Mouse (Mus musculus): ENCODE measurements around the gene Ace. TPM values are rescaled to one million over a fixed set of nuclear protein-coding genes. Genes with fewer than 3 reads are reported as not detected.
A peak's percentile ranks its signal among the peaks of the same experiment; 100 is the strongest.

Ace gene
- polyA plus RNA-seq (2012; fragmentation: generic; extraction: Trizol): 1.3 TPM
- long read RNA-seq, experiment 1: 0 reads
- long read RNA-seq, experiment 2: 0 reads

DNA sequence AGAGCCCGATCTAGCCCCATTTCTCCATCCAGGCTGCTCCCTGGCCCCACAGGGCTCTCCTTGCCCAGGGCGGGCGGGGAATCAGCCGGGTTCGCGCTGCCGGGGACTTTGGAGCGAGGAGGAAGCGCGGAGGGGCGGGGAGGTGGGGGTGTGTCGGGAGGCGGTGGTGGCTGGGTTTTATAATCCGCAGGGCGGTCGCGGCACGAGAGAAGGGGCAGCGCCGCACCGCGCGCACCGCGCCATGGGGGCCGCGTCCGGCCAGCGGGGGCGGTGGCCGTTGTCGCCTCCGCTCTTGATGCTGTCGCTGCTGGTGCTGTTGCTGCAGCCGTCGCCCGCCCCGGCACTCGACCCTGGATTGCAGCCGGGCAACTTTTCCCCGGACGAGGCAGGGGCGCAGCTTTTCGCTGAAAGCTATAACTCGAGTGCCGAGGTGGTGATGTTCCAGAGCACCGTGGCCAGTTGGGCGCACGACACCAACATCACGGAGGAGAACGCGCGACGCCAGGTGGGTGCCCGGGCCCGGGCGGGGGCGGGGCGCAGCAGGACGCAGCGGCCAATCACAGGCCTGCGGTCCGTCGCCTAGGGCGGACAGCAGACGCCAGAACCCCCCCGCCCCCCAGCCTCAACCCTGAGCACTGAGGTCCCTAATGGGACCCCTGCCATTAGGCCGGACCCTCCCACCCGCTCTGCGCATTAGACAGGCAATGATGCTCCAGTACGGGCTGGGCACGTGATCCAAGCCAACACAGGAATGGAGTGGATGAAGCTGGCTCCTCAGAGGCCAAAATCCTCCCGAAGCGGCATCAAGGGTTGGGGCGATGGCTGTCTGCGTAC, at the start of gene Ace:
Ace (plus strand) TSS at position 205 of the 834 bp plus-strand sequence.
- peak within 1 kb of the TSS; percentile 21 for H3K4me3 ChIP-seq (ENCODE audit: insufficient read depth, poor library complexity, severe bottlenecking)
- no peaks in the 10 kb centered on the region for H3K36me3 ChIP-seq (ENCODE audit: control insufficient read depth, insufficient read depth)
- peaks cover 23% of the 10 kb centered on the region for H3K27me3 ChIP-seq (ENCODE audit: control insufficient read depth, insufficient read depth, insufficient read length)
- no peaks in the 10 kb centered on the region for H3K79me2 ChIP-seq (ENCODE audit: control insufficient read depth, insufficient read depth)
- TF ChIP-seq USF1 (IDR thresholded peaks at IDR 0.05; ENCODE audit: low read depth): peak; percentile 69
- TF ChIP-seq MYOG (IDR thresholded peaks at IDR 0.05; ENCODE audit: control insufficient read depth, extremely low read depth, insufficient read length): no peak
- H3K79me3 ChIP-seq (ENCODE audit: low read depth): no peaks in the 10 kb centered on the region
- H3ac ChIP-seq (ENCODE audit: control insufficient read depth, insufficient read length, low read depth): peak within 1 kb of the TSS; percentile 67

DNA sequence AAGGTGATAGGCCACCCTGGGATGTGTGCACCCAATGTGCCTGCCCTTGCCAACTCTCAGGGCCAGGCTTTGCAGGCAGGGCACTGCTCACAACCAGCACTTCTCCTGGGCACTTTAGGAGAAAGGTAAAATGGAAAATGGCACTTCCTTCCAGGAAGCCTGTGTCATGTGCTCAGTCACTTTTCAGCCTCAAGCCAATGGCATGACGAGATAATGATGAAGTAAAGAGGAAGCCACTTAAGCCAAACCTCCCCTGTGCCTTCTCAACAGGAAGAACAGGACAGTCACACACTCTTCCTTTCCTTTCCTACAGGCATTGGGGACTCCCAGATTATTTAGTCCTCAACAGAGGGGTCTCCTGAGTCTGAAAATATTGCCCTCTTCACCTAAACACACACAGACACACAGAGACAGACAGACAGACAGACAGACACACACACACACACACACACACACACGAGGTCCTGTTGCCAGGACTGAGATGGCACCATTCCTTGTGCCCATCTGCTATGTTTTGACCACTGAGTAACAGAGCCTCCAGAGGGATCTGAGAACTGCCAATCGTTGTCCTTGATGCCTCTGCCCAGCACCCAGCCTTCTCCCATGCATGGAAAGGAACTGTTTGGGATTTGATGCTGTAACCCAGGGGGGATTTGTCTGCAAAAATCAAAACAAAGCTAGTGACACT, 47.5 kb upstream of the Ace start:
- no peaks in the 10 kb centered on the region for H3K79me2 ChIP-seq (ENCODE audit: control insufficient read depth, insufficient read depth)
- no peak overlapping the region for H3K4me3 ChIP-seq (ENCODE audit: insufficient read depth, poor library complexity, severe bottlenecking)
- H3K27me3 ChIP-seq (ENCODE audit: control insufficient read depth, insufficient read depth, insufficient read length): no peaks in the 10 kb centered on the region
- TF ChIP-seq MYOG (IDR thresholded peaks at IDR 0.05; ENCODE audit: control insufficient read depth, extremely low read depth, insufficient read length) (no peak), CEBPB (IDR thresholded peaks at IDR 0.05; ENCODE audit: low read depth) (no peak)
- H3K36me3 ChIP-seq (ENCODE audit: control insufficient read depth, insufficient read depth): no peaks in the 10 kb centered on the region
- no peaks in the 10 kb centered on the region for H3K79me3 ChIP-seq (ENCODE audit: low read depth)
- H3ac ChIP-seq (ENCODE audit: control insufficient read depth, insufficient read length, low read depth): no peak overlapping the region

DNA sequence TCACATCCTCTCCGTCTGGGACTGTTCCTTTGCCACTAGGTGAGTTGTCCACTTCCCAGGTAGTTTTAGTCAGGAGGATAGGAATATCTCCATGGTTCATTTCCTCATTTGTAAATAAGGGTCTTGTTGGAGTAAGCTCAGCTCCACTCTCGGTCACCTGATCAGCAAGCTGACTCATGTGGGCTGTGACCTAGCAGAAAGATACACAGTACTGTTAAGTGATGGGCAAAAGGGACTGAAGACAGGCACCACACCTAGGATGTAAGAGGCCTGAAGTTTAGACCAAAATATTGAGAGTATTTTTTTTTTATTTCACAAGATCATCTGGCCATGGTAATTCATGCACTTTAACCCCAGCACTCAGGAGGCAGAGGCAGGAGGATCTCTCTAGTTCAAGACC, 46.9 kb upstream of the Ace start:
- Histone ChIP-seq H3K36me3 (ENCODE audit: control insufficient read depth, insufficient read depth) (no peaks in the 10 kb centered on the region), H3K79me3 (ENCODE audit: low read depth) (no peaks in the 10 kb centered on the region), H3ac (ENCODE audit: control insufficient read depth, insufficient read length, low read depth) (no peak overlapping the region), H3K27me3 (ENCODE audit: control insufficient read depth, insufficient read depth, insufficient read length) (no peaks in the 10 kb centered on the region), H3K79me2 (ENCODE audit: control insufficient read depth, insufficient read depth) (no peaks in the 10 kb centered on the region), H3K4me3 (ENCODE audit: insufficient read depth, poor library complexity, severe bottlenecking) (no peak overlapping the region)
- no peak for TF ChIP-seq CTCF (IDR thresholded peaks at IDR 0.05; ENCODE audit: control insufficient read depth, insufficient read depth, insufficient read length)
- no peak for TF ChIP-seq CEBPB (IDR thresholded peaks at IDR 0.05; ENCODE audit: low read depth)
- no peak for TF ChIP-seq USF1 (IDR thresholded peaks at IDR 0.05; ENCODE audit: low read depth)
- TF ChIP-seq MAX (IDR thresholded peaks at IDR 0.05): no peak
- no peak for TF ChIP-seq FOSL1 (IDR thresholded peaks at IDR 0.05; ENCODE audit: insufficient read depth, low read length, poor library complexity, severe bottlenecking)
- TF ChIP-seq MYOD1 (IDR thresholded peaks at IDR 0.05; ENCODE audit: control insufficient read depth, insufficient read length, low read depth): no peak
- TF ChIP-seq MYOG (IDR thresholded peaks at IDR 0.05; ENCODE audit: control insufficient read depth, extremely low read depth, insufficient read length): no peak

DNA sequence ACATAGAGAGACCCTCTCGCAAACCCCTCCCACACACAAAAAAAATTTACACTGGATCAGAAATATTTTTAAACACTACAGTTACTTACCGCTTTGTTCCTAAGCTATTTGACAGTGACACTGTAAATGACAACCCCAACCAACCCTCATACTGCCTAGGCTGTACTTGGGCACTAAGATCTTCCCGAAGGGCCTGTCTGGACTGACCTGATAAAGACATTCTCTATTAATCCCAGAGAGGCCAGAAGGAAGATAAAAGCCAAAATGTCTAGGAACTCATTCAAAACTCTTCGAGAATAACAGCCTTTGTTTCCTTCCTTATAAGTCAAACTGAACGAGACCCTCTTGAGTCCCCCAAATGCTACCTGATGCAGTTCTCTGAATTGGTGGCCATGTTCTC, 46.5 kb upstream of the Ace start:
- Histone ChIP-seq H3K4me3 (ENCODE audit: insufficient read depth, poor library complexity, severe bottlenecking) (no peak overlapping the region), H3K36me3 (ENCODE audit: control insufficient read depth, insufficient read depth) (no peaks in the 10 kb centered on the region), H3ac (ENCODE audit: control insufficient read depth, insufficient read length, low read depth) (no peak overlapping the region), H3K79me3 (ENCODE audit: low read depth) (no peaks in the 10 kb centered on the region), H3K79me2 (ENCODE audit: control insufficient read depth, insufficient read depth) (no peaks in the 10 kb centered on the region), H3K27me3 (ENCODE audit: control insufficient read depth, insufficient read depth, insufficient read length) (no peaks in the 10 kb centered on the region)
- TF ChIP-seq MAX (IDR thresholded peaks at IDR 0.05) (no peak), CEBPB (IDR thresholded peaks at IDR 0.05; ENCODE audit: low read depth) (no peak), USF1 (IDR thresholded peaks at IDR 0.05; ENCODE audit: low read depth) (no peak), FOSL1 (IDR thresholded peaks at IDR 0.05; ENCODE audit: insufficient read depth, low read length, poor library complexity, severe bottlenecking) (no peak), MYOG (IDR thresholded peaks at IDR 0.05; ENCODE audit: control insufficient read depth, extremely low read depth, insufficient read length) (no peak), MYOD1 (IDR thresholded peaks at IDR 0.05; ENCODE audit: control insufficient read depth, insufficient read length, low read depth) (no peak), CTCF (IDR thresholded peaks at IDR 0.05; ENCODE audit: control insufficient read depth, insufficient read depth, insufficient read length) (no peak)

DNA sequence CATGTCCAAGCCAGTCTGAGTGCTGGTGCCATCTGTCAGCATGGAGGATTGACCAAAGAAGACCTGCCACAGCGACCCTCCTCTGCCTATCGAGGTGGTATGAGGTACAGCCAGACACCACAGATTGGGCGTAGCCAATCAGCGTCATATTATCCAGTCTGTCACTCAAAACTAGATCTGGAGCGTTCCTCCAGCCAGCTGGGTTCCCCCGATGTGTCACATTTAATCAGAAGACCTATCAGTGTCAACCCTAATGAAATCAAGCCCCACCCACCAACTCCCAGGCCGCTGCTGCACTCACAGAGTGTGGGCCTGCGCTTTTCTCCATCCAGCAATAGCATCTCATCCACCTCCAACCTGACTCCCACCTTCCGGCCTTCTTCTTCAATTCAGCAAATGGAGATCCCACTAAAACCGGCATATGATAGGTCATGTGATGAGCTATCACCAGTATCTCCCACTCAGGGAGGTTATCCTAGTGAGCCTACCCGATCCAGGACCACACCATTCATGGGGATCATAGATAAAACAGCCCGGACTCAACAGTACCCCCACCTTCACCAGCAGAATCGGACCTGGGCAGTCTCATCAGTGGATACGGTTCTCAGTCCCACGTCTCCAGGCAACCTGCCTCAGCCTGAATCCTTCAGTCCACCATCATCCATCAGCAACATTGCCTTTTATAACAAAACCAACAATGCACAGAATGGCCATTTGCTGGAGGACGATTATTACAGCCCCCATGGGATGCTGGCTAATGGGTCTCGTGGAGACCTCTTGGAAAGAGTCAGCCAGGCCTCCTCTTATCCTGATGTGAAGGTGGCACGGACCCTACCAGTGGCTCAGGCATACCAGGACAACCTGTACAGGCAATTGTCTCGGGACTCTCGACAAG, 44.7 kb upstream of the Ace start:
- H3K79me3 ChIP-seq (ENCODE audit: low read depth): no peaks in the 10 kb centered on the region
- no peak overlapping the region for H3ac ChIP-seq (ENCODE audit: control insufficient read depth, insufficient read length, low read depth)
- no peaks in the 10 kb centered on the region for H3K27me3 ChIP-seq (ENCODE audit: control insufficient read depth, insufficient read depth, insufficient read length)
- TF ChIP-seq MYOD1 (IDR thresholded peaks at IDR 0.05; ENCODE audit: control insufficient read depth, insufficient read length, low read depth): no peak
- H3K36me3 ChIP-seq (ENCODE audit: control insufficient read depth, insufficient read depth): no peaks in the 10 kb centered on the region
- H3K4me3 ChIP-seq (ENCODE audit: insufficient read depth, poor library complexity, severe bottlenecking): no peak overlapping the region
- H3K79me2 ChIP-seq (ENCODE audit: control insufficient read depth, insufficient read depth): no peaks in the 10 kb centered on the region
